ENCODE assay signal across 7 mouse cellular contexts in the genomic region with DNA sequence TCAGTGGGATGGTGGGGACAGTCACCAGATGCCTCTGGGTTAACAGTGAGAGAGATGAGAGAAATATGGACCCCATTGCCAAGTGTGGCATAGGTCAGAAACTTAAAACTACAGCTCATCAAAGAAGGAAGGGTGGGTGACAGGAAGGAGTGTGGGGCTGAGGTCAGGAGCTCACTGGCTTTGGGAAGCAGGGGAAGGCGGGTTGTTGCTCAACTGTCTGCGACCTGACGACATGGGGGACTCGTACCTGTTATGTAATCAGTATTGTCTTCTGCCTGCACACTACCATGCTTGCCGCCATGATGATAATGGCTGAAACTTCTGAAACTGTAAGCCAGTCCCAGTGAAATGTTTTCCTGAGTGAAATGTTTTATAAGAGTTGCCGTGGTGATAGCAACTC.
"Had no signal": no experiment of that assay in that cellular context is flagged by ENCODE, and none has a peak within 500 bp of the region (broad histone marks: within the 10 kb centered on the region; RNA-seq: fewer than 3 reads in every experiment).

No protein-coding gene starts in this region.

- DNase-seq: kidney, adult 8-10 months; left cerebral cortex, postnatal 4 days; right cerebral cortex, postnatal 14 days; thymus, adult 2 months; thymus, postnatal 25 days had no signal

- ATAC-seq: intestine, embryonic 15.5 days; midbrain, embryonic 15.5 days had no signal
